ENCODE assay signal across 8 mouse cellular contexts in the genomic region with DNA sequence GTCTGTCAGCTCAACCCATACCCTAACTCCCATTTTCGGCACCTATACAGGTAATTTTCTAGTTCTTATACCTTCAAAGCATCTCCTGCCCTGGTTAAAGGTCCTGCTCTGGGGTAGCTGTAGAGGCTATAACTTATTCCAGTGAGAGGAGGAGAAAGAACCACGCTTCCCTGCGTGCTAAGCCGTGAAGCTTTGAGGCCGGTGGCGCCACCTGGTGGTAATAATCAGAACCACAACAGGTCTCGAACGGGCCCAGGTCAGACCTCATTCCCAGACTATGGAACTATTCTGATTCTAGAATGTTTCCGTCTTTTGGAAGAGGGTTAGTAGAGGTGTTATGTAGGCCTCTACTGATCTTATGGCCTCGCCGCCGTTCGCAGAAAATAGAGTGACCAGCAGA. TPM values are rescaled to one million over a fixed set of nuclear protein-coding genes. Genes with fewer than 3 reads are reported as not detected.
A peak's percentile ranks its signal among the peaks of the same experiment; 100 is the strongest.
DNase-seq lines count a peak whose midpoint lies in the region; ATAC-seq and TF ChIP-seq lines count a peak whose summit lies in the region.

No protein-coding gene starts in this region.

- peak; percentile 83 for ATAC-seq in common myeloid progenitor, adult 5-6 weeks (replicated peaks; ENCODE audit: low read depth, poor library complexity, severe bottlenecking)
- peak; percentile 41; the same call in 1 of the 2 replicates for ATAC-seq in heart, embryonic 12.5 days (ENCODE audit: insufficient number of reproducible peaks, low FRiP score)
- ATAC-seq in lung, embryonic 16.5 days (ENCODE audit: low read depth) = peak; percentile 75

- no peak overlapping the region for H3K9ac ChIP-seq in heart, embryonic 12.5 days
- no peak overlapping the region for H3K9ac ChIP-seq in lung, embryonic 16.5 days (ENCODE audit: low read length)

- DNase-seq in CD4-positive helper T cell, adult 2 months (ENCODE audit: low read depth, low spot score) = peak; percentile 44
- peak; percentile 83 for DNase-seq in R1 (ENCODE audit: low read depth, low spot score)
- peak; percentile 32 to 83 for DNase-seq in layer of hippocampus, adult 2 months (ENCODE audit: low spot score in 2 of 2)
- peak; percentile 70 to 80 for DNase-seq in right cerebral cortex, postnatal 10 days (ENCODE audit: low spot score in 2 of 2)
- peak; percentile 65 to 81 for DNase-seq in urinary bladder, postnatal 36 days (ENCODE audit: low spot score in 2 of 2)

- H3K4me3 ChIP-seq in heart, embryonic 12.5 days = no peak overlapping the region
- H3K4me3 ChIP-seq in layer of hippocampus, adult 2 months = no peak overlapping the region
- H3K4me3 ChIP-seq in lung, embryonic 16.5 days (ENCODE audit: low read length) = no peak overlapping the region

- H3K27ac ChIP-seq in heart, embryonic 12.5 days (ENCODE audit: poor library complexity, severe bottlenecking) = no peak overlapping the region
- H3K27ac ChIP-seq in layer of hippocampus, adult 2 months = no peak overlapping the region
- no peak overlapping the region for H3K27ac ChIP-seq in lung, embryonic 16.5 days (ENCODE audit: low read length)

- peaks cover 11% of the 10 kb centered on the region for H3K4me1 ChIP-seq in heart, embryonic 12.5 days (replicated peaks)
- peaks cover 6% of the 10 kb centered on the region for H3K4me1 ChIP-seq in lung, embryonic 16.5 days (replicated peaks; ENCODE audit: control insufficient read depth, insufficient read depth, low read length)

- H3K9me3 ChIP-seq in heart, embryonic 12.5 days (replicated peaks) = peaks cover 5% of the 10 kb centered on the region; the same call in 1 of the 2 replicates
- peaks cover 3% of the 10 kb centered on the region; the same call in 1 of the 2 replicates for H3K9me3 ChIP-seq in lung, embryonic 16.5 days (ENCODE audit: control insufficient read depth, low read length)

- H3K36me3 ChIP-seq in heart, embryonic 12.5 days = no peaks in the 10 kb centered on the region
- H3K36me3 ChIP-seq in lung, embryonic 16.5 days (ENCODE audit: control insufficient read depth, insufficient read depth, low read length) = no peaks in the 10 kb centered on the region

- H3K27me3 ChIP-seq in heart, embryonic 12.5 days (replicated peaks) = no peaks in the 10 kb centered on the region
- no peaks in the 10 kb centered on the region; the same call in 1 of the 2 replicates for H3K27me3 ChIP-seq in lung, embryonic 16.5 days (ENCODE audit: control insufficient read depth, insufficient read depth, low read depth, low read length)

- WGBS in heart, embryonic 12.5 days = 26% methylated on average over 13 of the region's 13 CpGs
- 26% methylated on average over 13 of the region's 13 CpGs for WGBS in lung, embryonic 16.5 days

- no peak overlapping the region for H3K4me2 ChIP-seq in heart, embryonic 12.5 days
- no peak overlapping the region for H3K4me2 ChIP-seq in lung, embryonic 16.5 days (ENCODE audit: low read depth, low read length)

- peak; percentile 97 for TF ChIP-seq CTCF in layer of hippocampus, adult 2 months (conservative IDR thresholded peaks at IDR 0.05)

RNA-seq across cellular contexts. Expression of gene Meox1, which starts 10.9 kb away (rescaled TPM):
- total RNA-seq in common myeloid progenitor, adult 5-6 weeks (2017) = not detected in 2 replicates
- polyA plus RNA-seq in heart, embryonic 12.5 days (2016; fragmentation: Nextera tagmentation; extraction: Ambion mirVana) = 22.7 and 24.1 TPM in 2 replicates
- total RNA-seq in layer of hippocampus, adult 2 months (2021) = under 1 TPM; 0.71 to 0.74 TPM
- 11.7 and 12.4 TPM in 2 replicates for polyA plus RNA-seq in lung, embryonic 16.5 days (2015; fragmentation: Nextera tagmentation; extraction: Ambion mirVana)
